Mouse (Mus musculus) megakaryocyte, embryonic 14.5 days (primary cell): ENCODE measurements around the gene Ankrd11.

Source experiments
- FLI1 ChIP-seq: IDR thresholded peaks from 2 replicates; pipeline ENCODE4 v1.6.1; 2012; ENCODE audit warnings: low read length, inconsistent platforms, mixed read lengths
- GATA1 ChIP-seq: IDR thresholded peaks from 3 replicates; pipeline ENCODE4 v1.6.1; 2012; ENCODE audit warnings: mixed read lengths, low read length, inconsistent platforms, borderline replicate concordance

GRCm38 (mm10) chr8:122836199-122836598 lies 205.9 kb downstream of the Ankrd11 start:
- TF ChIP-seq GATA1 (no peak), FLI1 (no peak)
